Mouse (Mus musculus) E14TG2a.4 (cell line): ENCODE results near the gene Slc16a6.

Experiments used
- H3K27me3 ChIP-seq: 2 replicates; pipeline ENCODE4 v1.6.1; 2014; ENCODE audit warnings: low read length, control low read depth; ENCODE audit not compliant: insufficient read depth
- H3K36me3 ChIP-seq: 2 replicates; pipeline ENCODE4 v1.6.1; 2014; ENCODE audit warnings: low read length, control low read depth; ENCODE audit not compliant: insufficient read depth
- H3K4me1 ChIP-seq: replicated peaks from 2 replicates; pipeline ENCODE4 v1.6.1; 2014; ENCODE audit warnings: low read depth, low read length, control low read depth
- H3K4me3 ChIP-seq: replicated peaks from 2 replicates; pipeline ENCODE4 v1.5.1; 2014; ENCODE audit warnings: mild to moderate bottlenecking, low read length
- H3K9me3 ChIP-seq: 2 replicates; pipeline ENCODE4 v1.6.1; 2014; ENCODE audit warnings: low read length, control low read depth
- CTCF ChIP-seq: conservative IDR thresholded peaks from 2 replicates; pipeline ENCODE4 v1.5.1; 2014; ENCODE audit warnings: low read length
- NANOG ChIP-seq: IDR thresholded peaks from 2 replicates; pipeline ENCODE4 v1.6.1; 2014; ENCODE audit warnings: borderline replicate concordance, low read length, mixed read lengths
- POU5F1 ChIP-seq: IDR thresholded peaks from 2 replicates; pipeline ENCODE4 v1.6.1; 2014; ENCODE audit warnings: low read length, borderline replicate concordance

The Slc16a6 gene

DNA sequence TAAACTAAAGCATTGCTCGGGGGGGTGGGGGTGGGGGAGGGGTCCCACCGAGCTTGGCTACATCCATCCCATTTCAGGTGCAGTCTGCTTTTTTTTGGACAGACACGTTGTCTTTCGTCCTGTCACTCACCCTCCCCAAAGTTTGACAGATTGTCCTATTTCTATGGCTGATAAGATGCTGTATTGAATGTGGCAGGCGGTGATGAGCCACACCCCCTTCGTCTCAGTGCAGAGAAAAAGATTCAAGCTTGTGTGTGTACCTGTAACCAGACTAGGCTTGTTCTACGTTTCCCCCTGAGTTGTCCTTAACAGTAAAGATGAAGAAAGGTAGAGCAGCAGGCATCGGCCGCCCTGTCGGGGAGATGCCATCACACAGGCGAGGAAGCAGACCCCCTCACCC, 22.2 kb downstream of the Slc16a6 start:
- Histone ChIP-seq H3K9me3 (no peaks in the 10 kb centered on the region), H3K4me1 (peaks cover 13% of the 10 kb centered on the region), H3K27me3 (0 out of 2 replicates have a peak, but pooled peaks cover 4% of the 10 kb centered on the region), H3K36me3 (peaks cover 42% of the 10 kb centered on the region), H3K4me3 (no peak overlapping the region)
- TF ChIP-seq POU5F1, result no peak
- TF ChIP-seq NANOG, result no peak
- no peak for TF ChIP-seq CTCF

DNA sequence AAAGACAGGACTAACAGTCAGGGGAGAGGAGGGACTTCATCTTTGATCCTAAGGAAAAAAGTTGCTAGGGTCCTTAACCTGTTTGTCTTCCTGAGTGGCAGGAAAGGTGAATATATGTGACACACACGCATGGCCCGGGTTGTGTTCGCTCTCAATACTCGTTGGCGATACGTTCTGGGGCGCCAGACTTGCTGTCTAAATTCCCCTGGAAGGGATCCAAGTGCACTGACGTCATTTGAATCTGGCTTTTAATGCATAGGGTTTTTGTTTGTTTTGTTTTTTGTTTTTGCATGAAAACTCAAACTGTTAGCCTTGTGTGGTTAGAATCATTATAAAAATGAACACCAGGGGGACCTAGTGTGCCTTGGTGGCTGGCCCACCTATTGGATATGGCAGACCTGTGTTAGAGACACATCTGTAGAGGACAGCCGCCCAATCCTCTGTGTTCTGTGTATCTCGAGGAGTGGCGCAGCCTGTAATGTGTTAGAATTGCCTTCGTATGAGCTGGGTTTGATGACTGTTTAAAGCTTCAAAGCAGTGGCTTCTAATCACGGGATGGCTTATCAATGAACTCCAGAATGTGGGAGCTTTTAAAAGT, 27.9 kb downstream of the Slc16a6 start:
- Histone ChIP-seq H3K9me3 (no peaks in the 10 kb centered on the region), H3K4me3 (no peak overlapping the region), H3K27me3 (peaks cover 8% of the 10 kb centered on the region), H3K4me1 (peaks cover 14% of the 10 kb centered on the region), H3K36me3 (no peaks in the 10 kb centered on the region)
- TF ChIP-seq CTCF (peak; percentile 47), NANOG (no peak)

DNA sequence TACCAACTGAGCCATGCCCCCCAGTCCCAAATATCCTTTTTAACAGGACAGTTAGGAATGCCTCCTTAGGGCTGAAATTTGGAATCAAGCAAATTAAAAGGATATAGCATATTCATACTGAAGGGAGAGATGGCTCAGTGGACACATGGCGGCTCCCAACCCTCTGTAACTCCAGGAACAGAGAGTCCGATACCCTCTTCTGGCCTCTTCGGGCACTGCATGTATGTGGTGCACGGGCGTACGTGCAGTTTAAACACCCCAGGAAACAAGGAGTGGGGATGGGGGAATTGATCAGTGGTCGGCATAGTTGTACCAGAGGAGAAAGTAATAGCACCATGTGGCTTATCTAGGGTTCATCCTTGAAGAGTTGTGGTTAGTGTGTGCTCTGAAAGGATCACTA, 28.8 kb downstream of the Slc16a6 start:
- H3K4me3 ChIP-seq, result no peak overlapping the region
- peaks cover 18% of the 10 kb centered on the region for H3K27me3 ChIP-seq
- peaks cover 21% of the 10 kb centered on the region for H3K4me1 ChIP-seq
- H3K9me3 ChIP-seq, result no peaks in the 10 kb centered on the region
- no peaks in the 10 kb centered on the region for H3K36me3 ChIP-seq
- no peak for TF ChIP-seq POU5F1
- TF ChIP-seq NANOG, result no peak
- peak; percentile 54; the same call in 1 of the 2 replicates for TF ChIP-seq CTCF

DNA sequence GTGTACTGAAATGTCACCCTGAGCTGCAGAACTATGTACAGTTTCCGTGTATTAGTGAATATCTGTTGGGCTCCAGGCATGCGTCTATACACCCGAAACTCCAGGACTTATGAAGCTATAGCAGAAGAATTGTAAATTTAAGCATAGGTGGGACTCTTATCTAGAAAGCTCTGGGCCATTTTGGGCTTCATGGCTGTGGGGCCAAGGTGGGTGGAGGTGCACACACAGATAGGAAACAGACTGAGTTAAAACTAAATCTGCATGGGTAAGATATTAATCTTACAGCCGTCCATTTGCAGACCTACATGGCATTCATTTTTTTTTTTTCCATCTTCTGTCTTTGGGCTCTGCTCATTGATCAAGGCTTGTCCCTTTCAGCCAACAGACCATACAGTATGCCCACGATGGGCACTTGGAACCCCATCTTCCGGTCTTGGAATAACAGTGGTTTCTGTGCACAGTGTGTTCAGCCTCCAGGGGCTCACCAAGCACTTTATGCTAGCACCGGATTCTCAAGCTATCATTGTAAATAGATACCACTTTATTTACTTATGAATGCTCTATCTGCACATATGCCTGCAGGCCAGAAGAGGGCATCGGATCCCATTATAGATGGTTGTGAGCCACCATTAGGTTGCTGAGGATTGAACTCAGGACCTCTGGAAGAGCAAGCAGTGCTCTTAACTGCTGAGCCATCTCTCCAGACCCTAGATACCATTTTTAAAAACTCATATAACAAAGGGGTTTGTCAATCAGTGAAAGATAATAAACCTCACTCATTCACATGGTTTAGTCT, 29.7 kb downstream of the Slc16a6 start:
- Histone ChIP-seq H3K4me1 (peaks cover 25% of the 10 kb centered on the region), H3K4me3 (no peak overlapping the region), H3K36me3 (no peaks in the 10 kb centered on the region), H3K9me3 (no peaks in the 10 kb centered on the region), H3K27me3 (peaks cover 22% of the 10 kb centered on the region)
- TF ChIP-seq CTCF, result no peak

DNA sequence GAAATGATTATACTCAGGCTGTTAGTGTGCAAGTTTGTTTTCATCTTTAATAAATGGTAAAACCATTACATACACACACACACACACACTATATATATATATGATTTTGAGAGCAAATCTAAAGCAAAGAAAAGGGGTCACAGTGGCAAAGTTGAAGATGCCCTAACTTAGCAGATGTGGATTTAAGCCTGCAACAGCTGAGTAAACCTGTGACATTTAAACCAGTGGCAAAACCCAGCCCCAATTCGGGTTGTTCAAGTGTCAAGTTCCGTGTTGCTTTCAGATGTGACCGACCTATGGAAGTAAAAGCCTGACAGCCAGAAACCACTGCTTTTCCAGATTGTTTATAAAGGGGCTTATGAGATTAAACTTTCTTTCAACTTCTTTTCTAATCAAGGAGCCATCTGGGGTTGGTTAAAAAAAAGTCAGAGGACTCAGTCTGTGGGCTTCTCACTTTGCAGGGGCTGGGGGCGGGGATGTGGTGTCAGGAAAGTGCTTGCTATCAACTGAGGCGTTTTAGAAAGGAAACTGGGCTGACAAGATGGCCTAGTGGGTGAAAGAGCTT, 31.1 kb downstream of the Slc16a6 start:
- no peak overlapping the region for H3K4me3 ChIP-seq
- no peaks in the 10 kb centered on the region for H3K9me3 ChIP-seq
- 0 out of 2 replicates have a peak, but pooled peaks cover 7% of the 10 kb centered on the region for H3K36me3 ChIP-seq
- peaks cover 25% of the 10 kb centered on the region for H3K4me1 ChIP-seq
- TF ChIP-seq CTCF (no peak), NANOG (no peak), POU5F1 (no peak)
- H3K27me3 ChIP-seq, result peaks cover 18% of the 10 kb centered on the region

DNA sequence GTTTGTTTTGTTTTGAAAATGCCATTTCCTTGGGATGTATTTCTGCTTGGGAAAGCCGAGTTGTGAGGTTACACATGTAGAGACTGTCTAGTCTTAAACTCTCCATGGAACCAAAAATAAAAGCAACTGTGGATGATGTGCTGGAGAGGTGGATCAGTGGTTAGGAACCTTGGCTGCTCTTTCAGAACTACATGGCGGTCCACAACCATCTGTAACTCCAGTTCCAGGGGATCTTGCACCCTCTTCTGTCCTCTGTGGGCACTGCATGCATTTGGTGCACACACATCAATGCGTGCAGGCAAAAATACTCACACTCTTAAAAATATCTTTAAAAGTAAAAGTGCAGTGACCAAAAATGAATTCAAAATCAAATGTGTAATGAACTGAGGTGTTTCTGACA, 32.3 kb downstream of the Slc16a6 start:
- H3K4me1 ChIP-seq, result peaks cover 28% of the 10 kb centered on the region
- peaks cover 15% of the 10 kb centered on the region for H3K36me3 ChIP-seq
- peaks cover 18% of the 10 kb centered on the region for H3K27me3 ChIP-seq
- no peaks in the 10 kb centered on the region for H3K9me3 ChIP-seq
- TF ChIP-seq POU5F1, result no peak
- peak; percentile 79 for TF ChIP-seq CTCF
- H3K4me3 ChIP-seq, result no peak overlapping the region

DNA sequence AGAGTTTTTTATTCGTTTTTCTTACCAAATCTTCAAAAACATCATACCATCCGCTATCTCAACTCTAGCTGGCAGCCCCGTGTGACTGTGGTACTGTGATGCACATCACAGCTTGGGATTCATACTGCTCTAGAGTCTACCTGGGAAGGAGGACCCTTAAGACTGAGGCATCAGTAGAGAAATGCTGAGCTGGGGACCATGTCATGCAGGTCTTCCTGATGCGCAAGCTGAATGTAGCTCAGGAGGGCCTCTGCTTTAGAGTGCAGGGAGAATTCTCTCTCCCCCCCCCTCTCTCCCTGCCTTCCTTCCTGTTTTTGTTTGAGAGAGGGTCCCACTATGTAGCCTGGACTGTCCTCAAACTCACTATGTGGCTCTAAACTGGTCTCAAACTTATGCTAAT, 32.8 kb downstream of the Slc16a6 start:
- Histone ChIP-seq H3K36me3 (peaks cover 20% of the 10 kb centered on the region), H3K4me1 (peaks cover 28% of the 10 kb centered on the region), H3K9me3 (no peaks in the 10 kb centered on the region), H3K4me3 (no peak overlapping the region; the same call in 1 of the 2 replicates), H3K27me3 (peaks cover 18% of the 10 kb centered on the region)
- TF ChIP-seq CTCF (no peak), POU5F1 (no peak), NANOG (no peak)

DNA sequence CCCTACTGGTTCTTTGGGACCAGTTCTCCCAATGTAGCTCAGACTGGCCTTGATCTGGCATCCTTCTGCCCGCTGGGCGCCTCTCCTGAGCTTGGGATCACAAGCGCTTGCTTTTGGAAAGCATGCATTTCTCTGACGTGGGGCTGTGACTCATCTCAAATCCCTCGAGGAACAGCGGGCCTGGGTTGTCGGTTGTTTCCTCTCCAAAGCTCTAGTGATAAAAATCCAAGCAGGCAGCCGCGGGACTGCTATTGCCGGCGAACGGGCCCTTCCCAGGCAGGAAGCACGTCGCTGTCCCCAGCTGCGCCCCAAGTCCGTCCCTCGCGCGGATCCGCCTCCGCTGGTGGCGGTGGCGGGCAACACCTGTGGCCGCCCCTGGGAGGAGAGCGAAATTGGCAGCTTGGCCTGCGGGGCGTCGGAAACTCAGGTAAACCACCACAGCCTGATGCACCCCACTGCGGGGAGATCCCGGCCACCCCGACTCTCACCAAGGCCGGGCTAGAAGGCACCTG, 33.5 kb downstream of the Slc16a6 start:
- Histone ChIP-seq H3K27me3 (peaks cover 18% of the 10 kb centered on the region), H3K9me3 (no peaks in the 10 kb centered on the region), H3K4me3 (peak overlapping the region; percentile 74), H3K36me3 (peaks cover 28% of the 10 kb centered on the region), H3K4me1 (peaks cover 22% of the 10 kb centered on the region)
- TF ChIP-seq POU5F1 (no peak), NANOG (no peak), CTCF (no peak)

DNA sequence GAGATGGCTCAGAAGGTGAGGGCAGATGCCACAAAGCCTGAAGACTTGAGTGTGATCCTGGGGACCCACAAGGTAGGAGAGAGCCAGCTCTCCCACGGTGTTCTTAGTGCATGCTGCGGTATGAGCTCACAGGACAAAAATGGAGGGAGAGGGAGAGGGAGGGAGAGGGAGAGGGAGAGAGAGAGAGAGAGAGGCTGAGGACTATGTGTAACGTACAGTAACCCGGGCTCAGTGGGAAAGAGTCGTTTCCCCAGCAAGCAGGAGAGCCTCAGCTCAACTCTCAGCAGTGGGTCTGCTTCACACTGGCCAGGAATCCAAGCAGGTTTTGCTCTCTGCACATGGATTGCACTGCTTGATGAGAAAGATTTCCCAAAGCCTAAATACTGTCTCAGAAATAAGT, 34.2 kb downstream of the Slc16a6 start:
- peaks cover 17% of the 10 kb centered on the region for H3K4me1 ChIP-seq
- no peaks in the 10 kb centered on the region for H3K9me3 ChIP-seq
- H3K36me3 ChIP-seq, result peaks cover 35% of the 10 kb centered on the region
- H3K4me3 ChIP-seq, result 0 out of 2 replicates have a peak overlapping the region, but pooled peaks have one; percentile 74
- TF ChIP-seq NANOG, result no peak
- no peak for TF ChIP-seq CTCF
- TF ChIP-seq POU5F1, result no peak
- H3K27me3 ChIP-seq, result peaks cover 18% of the 10 kb centered on the region
